Mouse (Mus musculus): Measurements from ENCODE around the gene Htr3b. TPM values are rescaled to one million over a fixed set of nuclear protein-coding genes. Genes with fewer than 3 reads are reported as not detected.
A peak's percentile ranks its signal among the peaks of the same experiment; 100 is the strongest.
"Not testable (repeated sequence)": the region's sequence is repeated elsewhere in the genome, so short reads cannot be mapped to it uniquely, and the experiment has no call there.

Htr3b gene
- total RNA-seq (2022), result not detected

DNA sequence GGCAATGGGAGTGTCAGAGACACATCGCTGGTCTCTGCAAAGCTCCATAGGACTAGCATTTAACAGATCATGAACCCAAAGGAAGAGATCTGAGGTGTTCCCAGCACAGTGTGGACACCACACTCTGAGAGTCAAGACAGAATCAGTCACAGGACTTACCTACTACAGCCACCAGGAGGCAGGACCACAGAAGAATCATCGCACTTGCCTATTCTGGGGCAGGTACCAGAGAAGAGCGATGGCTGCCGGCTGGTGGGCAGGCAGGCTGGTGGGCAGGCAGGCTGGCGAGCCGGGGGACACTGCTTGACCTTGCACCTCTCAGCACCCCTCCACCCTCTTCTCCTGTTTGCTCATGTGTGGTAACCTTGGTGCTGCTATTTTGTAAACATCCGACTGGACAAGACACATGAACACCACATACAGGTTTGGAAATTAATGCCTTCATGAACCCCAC is at the start of gene Htr3b:
Gene Htr3b (minus strand): TSS at position 404 of the 454 bp plus-strand sequence.
- no peak for DNase-seq (ENCODE audit: low spot score in 2 of 2)

GRCm38 (mm10) chr9:48999256-48999655 is 34.5 kb upstream of the Htr3b start:
- DNase-seq (ENCODE audit: low spot score in 2 of 2), result no peak

- DNase-seq (ENCODE audit: low spot score in 2 of 2), result no peak
Measured at GRCm38 (mm10) chr9:48995735-48996134, 30.9 kb upstream of the Htr3b start.

GRCm38 (mm10) chr9:48994779-48995178 is 30.0 kb upstream of the Htr3b start:
- no peak for DNase-seq (ENCODE audit: low spot score in 2 of 2)

GRCm38 (mm10) chr9:48991671-48992070 is 26.9 kb upstream of the Htr3b start:
- no peak for DNase-seq (ENCODE audit: low spot score in 2 of 2)

DNA sequence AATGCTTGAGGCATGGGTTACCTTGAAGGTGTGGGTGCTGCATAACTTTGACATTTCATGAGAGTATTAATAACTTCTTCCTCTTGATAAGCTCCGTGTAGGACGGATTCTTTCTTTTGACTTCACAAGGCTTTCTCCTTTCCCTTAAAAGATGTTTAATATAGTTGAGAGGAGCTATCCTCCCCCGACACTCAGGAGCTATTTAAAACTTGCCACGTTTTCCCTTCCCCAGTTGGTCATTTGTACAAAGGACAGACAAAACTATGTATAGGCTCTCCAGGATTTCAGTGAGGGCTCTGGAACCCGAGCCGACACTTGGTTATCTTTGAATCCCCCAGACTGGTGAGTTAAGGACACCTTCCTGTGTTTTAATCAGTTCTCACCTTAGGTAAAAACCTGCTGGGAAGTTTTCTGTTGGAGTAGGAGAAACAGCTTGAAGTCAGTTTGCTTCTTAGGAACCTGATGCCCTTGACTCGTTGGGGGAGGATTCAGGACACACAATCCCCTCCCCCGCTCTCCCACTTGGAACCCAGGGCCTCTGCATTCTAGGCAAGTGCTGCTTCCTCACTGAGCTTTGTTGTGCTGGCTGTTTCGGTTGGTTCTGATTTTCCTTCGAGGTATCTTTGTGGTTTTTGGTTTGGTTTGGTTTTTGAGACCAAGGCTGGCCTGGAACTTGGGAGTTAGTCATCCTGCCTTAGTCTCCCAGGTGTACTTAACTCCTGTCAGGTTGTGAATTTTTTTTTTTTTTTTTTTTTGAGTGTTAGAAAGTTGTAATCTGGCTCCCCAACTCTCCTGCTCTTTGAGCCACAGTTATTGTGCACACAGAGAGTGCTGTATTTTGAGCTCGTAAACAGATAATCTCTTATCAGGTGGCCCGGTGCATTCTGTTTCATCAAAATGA is 22.7 kb upstream of the Htr3b start:
- no peak for DNase-seq (ENCODE audit: low spot score in 2 of 2)

GRCm38 (mm10) chr9:48986616-48987141 is 21.9 kb upstream of the Htr3b start:
- DNase-seq (ENCODE audit: low spot score in 2 of 2), result no peak

DNA sequence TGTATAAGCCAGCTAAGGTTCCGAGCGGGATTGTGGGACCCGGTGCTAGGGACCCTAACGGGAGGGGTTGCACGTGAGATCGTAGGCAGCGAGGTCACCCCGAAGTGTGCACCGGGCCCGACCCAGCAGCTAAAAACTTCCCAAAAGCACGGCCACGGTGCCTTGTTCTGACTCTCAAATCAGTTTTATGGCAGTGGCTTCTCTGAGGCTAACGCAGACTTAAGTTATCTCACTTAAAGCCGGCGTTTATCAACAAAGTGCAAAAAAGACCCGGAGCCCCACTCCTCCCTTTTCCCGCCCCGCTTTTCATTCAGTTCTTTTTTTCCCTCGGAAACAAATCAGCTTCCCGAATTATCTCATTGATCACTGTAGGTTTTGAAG is 20.9 kb upstream of the Htr3b start:
- DNase-seq (ENCODE audit: low spot score in 2 of 2), result peak in 1 of 2 experiments; percentile 11

DNA sequence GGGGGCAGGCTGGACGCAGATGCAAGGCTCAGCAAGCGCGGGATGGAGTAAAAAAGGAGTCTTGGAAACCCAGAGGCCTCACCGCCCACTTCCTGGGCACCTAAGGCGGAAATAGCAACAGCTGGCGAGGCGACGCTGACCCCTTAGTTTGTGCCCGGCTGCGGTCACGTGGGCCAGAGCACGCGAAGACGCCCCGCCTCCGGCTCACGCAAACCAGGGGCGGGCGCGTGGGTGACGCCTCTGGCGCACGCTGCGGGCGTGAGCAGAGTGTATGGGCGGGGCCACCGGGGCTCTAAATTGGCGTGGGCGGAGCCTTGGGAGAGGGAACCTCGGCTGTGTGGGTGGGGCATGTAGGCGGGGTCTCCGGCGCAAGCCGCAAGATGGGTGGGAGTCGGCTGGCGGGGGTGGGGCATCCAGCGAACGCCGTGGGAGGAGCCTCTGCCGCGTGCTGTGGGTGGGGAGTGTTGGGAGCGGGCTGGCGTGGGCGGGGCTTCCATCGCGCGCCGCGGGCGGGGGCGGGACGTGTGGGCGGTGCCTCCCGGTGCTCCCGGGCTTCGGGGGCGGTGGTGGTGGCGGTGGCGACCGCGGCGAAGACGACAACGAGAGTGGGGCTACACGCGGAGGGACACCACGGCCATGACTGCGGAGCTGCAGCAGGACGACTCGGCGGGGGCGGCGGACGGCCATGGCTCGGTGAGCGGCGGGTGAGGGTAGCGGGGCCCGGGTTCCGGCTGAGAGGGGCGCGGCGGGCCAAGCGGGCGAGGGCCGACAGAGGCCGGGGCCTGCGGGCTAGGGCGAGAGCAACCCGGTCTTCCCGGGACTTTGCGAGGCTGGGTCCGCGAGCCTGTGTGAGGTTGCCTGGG is 20.3 kb upstream of the Htr3b start, which contains the start of gene Usp28:
Gene Usp28 (plus strand): TSS at position 531 of the 863 bp plus-strand sequence.
- DNase-seq (ENCODE audit: low spot score in 2 of 2), result peak; percentile 97

DNA sequence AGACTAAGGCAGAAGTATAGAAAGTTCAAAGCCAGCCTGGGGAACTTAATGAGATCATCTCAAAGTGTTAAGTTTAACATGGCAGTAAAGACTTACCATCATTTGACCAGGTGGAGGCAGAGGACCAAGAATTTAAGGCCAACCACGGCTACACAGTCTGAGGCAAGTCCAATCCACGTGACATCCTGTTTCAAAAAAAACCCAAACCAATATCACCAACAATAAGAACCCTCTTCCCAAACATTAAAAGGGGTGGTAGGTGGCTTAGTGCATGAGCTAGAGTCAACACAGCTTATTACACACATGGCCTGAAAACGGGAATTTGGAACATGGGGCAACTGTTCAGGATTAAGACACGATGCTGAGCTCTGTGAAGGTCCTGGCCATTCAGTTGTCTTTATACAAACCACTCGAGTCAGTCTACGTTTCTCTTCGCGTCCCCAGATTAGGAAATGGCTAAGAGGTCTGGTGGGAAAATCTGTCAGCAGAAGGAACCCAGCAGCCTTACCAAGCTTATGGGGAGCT is 19.6 kb upstream of the Htr3b start:
- no peak for DNase-seq (ENCODE audit: low spot score in 2 of 2)

DNA sequence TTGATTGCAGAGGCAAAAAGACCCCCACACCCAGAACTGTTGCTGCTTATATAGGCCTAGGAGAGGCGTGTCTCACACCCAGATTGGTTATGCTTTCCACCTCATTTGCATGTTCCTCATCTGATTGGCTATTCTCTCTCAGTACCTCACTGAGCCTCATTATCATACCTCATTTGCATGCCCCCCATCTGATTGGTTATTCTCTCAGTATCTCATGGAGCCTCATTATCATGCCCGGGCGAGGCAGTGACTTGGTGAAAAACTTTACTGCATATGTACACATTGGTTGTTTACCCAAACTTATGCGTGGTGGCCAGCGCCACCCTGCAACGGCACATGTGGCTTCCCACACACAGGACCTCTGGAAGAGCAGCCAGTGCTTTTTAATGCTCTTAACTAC is 19.0 kb upstream of the Htr3b start:
- DNase-seq (ENCODE audit: low spot score in 2 of 2), result not testable (repeated sequence)

DNA sequence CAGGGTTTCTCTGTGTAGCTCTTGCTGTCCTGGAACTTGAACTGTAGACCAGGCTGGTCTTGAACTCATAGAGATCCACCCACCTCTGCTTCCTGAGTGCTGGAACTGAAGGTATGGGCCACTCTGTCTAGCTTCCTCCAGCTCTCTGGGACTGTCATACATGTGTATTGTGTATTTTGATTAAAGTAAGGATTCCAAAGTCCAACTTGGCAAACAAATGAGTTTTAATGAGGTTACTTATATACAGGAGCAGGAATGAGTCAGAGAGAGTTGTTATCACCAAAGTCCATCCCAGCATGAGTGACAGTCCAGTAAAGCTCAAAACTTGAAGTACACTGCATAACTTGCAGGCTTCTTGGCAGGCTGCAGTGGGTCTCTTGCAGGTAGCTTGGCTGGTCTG is 17.0 kb upstream of the Htr3b start:
- DNase-seq (ENCODE audit: low spot score in 2 of 2), result no peak

DNA sequence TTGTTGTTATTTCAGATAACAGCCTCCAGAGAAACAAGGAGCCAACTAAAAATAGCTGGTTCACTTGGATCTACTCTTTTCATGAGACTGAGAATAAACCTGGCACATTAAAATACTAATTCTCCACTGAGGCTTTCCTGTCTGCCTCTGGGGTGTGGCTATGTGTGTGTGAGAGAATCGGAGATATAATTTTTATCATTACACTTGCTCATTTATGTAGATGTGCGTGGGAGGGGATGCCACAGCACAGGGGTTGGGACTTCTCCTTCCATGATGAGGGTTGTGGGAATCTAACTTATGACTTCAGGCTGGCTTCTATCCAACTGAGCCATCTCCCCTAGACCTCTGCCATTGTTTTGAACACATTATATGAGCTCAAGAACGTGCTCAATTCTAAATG is 16.0 kb upstream of the Htr3b start:
- DNase-seq (ENCODE audit: low spot score in 2 of 2), result no peak

GRCm38 (mm10) chr9:48980371-48980770 is 15.6 kb upstream of the Htr3b start:
- DNase-seq (ENCODE audit: low spot score in 2 of 2), result no peak

DNA sequence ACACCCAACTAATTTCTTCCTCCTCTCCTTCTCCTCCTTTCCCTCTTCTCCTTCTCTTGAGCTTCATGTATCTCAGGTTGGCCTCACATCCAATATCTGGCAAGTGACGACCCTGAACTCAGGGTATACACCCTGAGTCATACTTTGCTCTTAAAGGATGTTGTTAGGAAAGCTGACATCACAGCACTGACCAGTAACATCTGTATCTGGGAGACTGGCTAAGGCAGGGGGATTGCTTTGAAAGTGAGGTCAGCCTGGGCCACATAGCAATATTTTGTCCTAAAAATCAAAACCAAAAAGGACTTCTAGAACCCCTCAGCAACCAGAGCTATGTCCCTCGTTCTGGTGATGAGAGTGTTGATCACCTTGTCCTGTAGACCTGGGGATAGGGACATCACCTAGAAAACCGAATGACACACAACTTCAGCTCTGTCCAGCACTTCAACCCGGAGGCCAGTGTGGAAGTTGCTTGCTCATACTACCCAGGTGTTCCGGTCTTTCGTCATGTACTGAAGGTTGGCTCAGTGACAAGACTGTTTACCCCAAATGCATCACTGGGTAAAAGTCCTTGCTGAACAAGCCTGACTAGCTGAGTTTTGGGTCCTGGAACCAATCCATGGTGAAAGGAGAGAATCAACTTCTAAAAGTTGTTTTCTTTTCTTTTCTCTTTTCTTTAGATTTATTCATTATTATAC is 12.0 kb upstream of the Htr3b start:
- DNase-seq (ENCODE audit: low spot score in 2 of 2), result no peak

DNA sequence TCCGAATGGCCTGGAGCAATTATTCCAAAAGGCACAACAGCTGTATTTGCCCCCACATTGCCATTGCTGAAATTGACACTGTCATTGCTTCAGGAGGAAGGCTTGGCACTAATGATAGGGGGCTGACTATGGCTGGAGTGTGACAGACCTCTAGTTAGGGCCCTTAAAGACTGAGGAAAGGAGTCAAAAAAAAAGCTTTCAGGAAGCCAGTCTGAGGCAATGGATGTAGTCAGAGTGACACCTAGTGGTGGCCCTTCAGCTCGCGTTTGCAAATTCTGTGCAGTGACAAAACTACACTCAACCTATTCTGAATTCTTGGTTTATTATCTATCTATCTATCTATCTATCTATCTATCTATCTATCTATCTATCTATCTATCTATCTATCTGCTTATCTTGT is 7.7 kb upstream of the Htr3b start:
- DNase-seq (ENCODE audit: low spot score in 2 of 2), result peak in 1 of 2 experiments; percentile 68

GRCm38 (mm10) chr9:48962131-48962530 is 2.7 kb downstream of the Htr3b start:
- DNase-seq (ENCODE audit: low spot score in 2 of 2), result no peak

- DNase-seq (ENCODE audit: low spot score in 2 of 2), result no peak
Measured at GRCm38 (mm10) chr9:48961314-48961713, 3.5 kb downstream of the Htr3b start.

GRCm38 (mm10) chr9:48947565-48947964 is 17.2 kb downstream of the Htr3b start:
- no peak for DNase-seq (ENCODE audit: low spot score in 2 of 2)

DNA sequence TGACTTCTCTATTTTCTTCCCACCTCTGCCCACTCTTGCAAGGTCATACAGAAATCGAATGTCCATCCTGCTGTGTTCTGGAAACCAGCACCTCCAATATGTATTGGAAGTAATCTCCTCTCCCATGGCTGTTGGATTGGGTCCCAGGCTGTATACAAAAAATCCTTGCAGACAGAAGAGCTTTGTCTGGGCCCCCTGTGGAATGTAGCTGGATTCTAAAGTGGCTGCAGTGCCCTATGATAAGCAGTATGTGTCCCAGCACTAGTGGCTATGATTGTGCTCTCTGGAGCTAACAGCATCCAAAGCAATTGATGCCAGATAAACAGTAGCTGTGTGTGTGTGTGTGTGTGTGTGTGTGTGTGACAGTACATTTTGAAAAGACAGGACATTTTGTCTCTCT is 22.4 kb downstream of the Htr3b start:
- no peak for DNase-seq (ENCODE audit: low spot score in 2 of 2)

DNA sequence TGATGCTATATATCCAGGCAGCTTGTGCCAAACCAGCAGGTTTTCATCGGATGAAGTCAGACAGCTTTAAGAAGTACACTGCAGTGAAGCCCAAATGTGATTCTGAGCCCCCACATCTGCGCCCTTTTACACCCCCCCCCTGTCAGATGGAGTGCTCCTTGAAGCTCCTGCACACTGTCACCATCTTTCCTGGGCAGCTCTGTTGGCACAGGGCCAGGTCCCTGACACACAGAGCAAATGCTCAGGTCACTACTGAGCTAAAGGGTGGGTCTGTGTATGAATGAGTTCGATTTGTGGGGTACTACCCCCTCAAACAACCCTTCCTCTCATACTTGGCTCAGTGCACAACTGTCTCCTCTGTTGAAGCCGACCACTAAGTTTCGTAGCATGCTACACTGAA is 35.4 kb downstream of the Htr3b start:
- no peak for DNase-seq (ENCODE audit: low spot score in 2 of 2)
